Mouse (Mus musculus): ENCODE results near the gene Zfp580. TPM values are rescaled to one million over a fixed set of nuclear protein-coding genes. Genes with fewer than 3 reads are reported as not detected.

Zfp580 gene
- polyA plus RNA-seq, 1 experiment from 2014 or later, result 48.9 TPM

DNA sequence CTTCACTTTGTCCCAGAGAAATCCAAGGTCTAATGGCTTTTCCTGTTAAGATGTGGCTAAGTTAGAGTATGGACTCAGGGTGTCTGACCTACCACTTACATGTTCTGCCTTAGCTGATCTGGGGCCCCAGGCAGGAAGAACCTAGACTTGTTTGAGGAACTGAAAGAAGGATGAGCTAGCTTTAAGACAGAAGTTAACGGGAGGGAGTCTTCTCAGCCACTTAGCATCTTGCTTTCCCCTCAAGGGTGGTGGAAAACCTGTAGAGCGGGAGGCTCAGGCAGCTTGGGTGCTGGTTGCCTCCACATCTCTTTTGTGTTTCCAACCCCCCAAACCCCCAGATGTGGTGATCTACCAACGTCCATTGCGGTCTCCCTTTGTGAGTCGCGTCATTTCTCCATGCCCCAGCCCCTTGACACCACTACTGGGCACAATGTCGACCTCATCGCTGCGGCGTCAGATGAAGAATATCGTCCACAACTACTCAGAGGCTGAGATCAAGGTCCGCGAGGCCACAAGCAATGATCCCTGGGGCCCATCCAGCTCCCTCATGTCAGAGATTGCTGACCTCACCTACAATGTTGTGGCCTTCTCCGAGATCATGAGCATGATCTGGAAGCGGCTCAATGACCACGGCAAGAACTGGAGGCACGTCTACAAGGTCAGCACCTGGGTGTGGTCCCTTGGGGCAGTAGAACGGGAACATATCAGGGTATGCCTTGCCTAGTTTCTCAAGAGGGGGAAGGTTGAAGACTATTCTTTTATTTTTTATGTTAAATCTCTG is 32.2 kb downstream of the Zfp580 start:
- no peak for DNase-seq (ENCODE audit: low spot score)
- Histone ChIP-seq H3K27ac (ENCODE audit: low read depth, low read length) (no peak overlapping the region), H3K4me1 (ENCODE audit: control insufficient read depth, insufficient read depth, low read length) (peaks cover 12% of the 10 kb centered on the region; the same call in 1 of the 2 replicates), H3K9me3 (ENCODE audit: control insufficient read depth, low read length) (no peaks in the 10 kb centered on the region), H3K4me3 (ENCODE audit: low read depth, low read length) (no peak overlapping the region), H3K27me3 (ENCODE audit: control insufficient read depth, insufficient read depth, low read length) (no peaks in the 10 kb centered on the region), H3K36me3 (ENCODE audit: control insufficient read depth, insufficient read depth, low read length) (peaks cover 5% of the 10 kb centered on the region), H3K4me2 (ENCODE audit: low read depth) (no peak overlapping the region), H3K9ac (ENCODE audit: low read length) (no peak overlapping the region)
- no peak for ATAC-seq (ENCODE audit: insufficient read depth, low FRiP score, low TSS enrichment)
- WGBS, result 94% methylated on average over 18 of the region's 18 CpGs

DNA sequence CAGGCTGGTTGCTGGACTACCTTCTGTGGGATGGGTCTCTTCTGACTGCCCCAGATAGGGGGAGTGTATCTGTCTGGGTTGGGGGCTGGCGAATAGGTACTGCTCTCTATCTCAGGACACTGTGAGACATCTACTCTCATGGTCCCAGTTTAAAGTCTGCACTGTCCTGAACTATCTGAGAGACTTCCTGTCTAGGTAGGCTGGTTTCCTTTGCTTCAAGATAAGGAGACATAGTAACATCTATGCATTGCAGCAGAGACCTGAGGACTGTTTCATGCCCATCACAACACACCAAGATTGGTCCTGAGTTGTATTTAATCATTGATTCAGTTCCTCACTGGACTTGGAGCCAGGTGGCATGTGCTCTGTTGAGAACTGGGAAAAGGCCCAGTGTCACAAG is 34.2 kb downstream of the Zfp580 start:
- Histone ChIP-seq H3K9me3 (ENCODE audit: control insufficient read depth, low read length) (no peaks in the 10 kb centered on the region), H3K4me2 (ENCODE audit: low read depth) (no peak overlapping the region), H3K27me3 (ENCODE audit: control insufficient read depth, insufficient read depth, low read length) (no peaks in the 10 kb centered on the region), H3K36me3 (ENCODE audit: control insufficient read depth, insufficient read depth, low read length) (peaks cover 5% of the 10 kb centered on the region), H3K27ac (ENCODE audit: low read depth, low read length) (no peak overlapping the region), H3K4me1 (ENCODE audit: control insufficient read depth, insufficient read depth, low read length) (peaks cover 10% of the 10 kb centered on the region; the same call in 1 of the 2 replicates), H3K9ac (ENCODE audit: low read length) (no peak overlapping the region), H3K4me3 (ENCODE audit: low read depth, low read length) (no peak overlapping the region)
- ATAC-seq (ENCODE audit: insufficient read depth, low FRiP score, low TSS enrichment) (no peak), DNase-seq (ENCODE audit: low spot score) (no peak)
- WGBS, result 96% methylated on average over 1 of the region's 1 CpGs

DNA sequence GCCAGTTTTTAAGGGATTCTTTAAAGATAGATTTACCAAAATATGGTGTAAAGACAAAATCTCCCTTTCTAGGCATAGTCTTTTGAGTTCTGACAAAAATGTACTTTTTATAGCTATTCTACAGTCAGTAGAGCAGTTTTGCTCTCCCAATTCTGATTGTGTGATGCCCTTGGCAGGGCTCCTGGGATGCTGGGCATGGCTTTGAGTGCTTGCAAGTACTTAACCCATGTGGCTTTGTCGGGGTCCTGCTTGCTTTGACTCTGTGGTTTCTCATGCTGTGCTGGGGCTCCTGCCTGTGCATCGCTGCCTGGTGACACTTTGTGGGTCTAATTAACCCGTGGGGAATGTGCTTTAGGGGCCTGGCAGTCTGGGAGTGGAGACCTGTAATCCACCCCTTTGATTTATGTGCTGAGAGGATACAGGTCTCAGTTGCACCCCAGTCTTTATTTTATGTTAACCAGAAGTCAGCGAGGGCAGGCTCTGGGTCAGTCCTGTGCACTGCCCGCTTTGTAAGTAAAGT is 35.6 kb downstream of the Zfp580 start:
- DNase-seq (ENCODE audit: low spot score) (no peak), ATAC-seq (ENCODE audit: insufficient read depth, low FRiP score, low TSS enrichment) (no peak)
- no peak overlapping the region for H3K27ac ChIP-seq (ENCODE audit: low read depth, low read length)
- WGBS, result 73% methylated on average over 5 of the region's 5 CpGs
- H3K4me1 ChIP-seq (ENCODE audit: control insufficient read depth, insufficient read depth, low read length), result no peaks in the 10 kb centered on the region
- H3K4me2 ChIP-seq (ENCODE audit: low read depth), result no peak overlapping the region
- H3K36me3 ChIP-seq (ENCODE audit: control insufficient read depth, insufficient read depth, low read length), result peaks cover 7% of the 10 kb centered on the region
- no peak overlapping the region for H3K4me3 ChIP-seq (ENCODE audit: low read depth, low read length)
- no peaks in the 10 kb centered on the region for H3K9me3 ChIP-seq (ENCODE audit: control insufficient read depth, low read length)
- no peak overlapping the region for H3K9ac ChIP-seq (ENCODE audit: low read length)
- no peaks in the 10 kb centered on the region for H3K27me3 ChIP-seq (ENCODE audit: control insufficient read depth, insufficient read depth, low read length)

DNA sequence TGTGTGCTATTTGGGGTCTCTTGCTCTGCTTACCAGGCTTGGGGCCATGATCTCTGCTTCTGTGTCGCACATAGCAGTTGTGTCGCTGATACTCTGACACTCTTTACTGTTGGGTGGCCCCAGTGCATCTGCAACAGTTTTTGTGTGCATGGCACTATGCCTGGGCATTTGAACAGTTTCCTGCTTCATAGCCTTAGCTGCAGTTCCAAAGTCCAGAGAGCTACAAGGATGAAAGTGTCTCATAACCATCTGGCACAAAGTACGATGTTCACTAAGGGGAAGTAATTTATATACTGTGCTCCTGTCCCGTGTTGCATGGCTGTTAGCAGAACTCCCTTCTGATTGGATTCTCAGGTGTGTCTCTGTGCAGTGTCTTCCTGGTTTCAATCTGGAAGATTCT is 36.5 kb downstream of the Zfp580 start:
- no peak for ATAC-seq (ENCODE audit: insufficient read depth, low FRiP score, low TSS enrichment)
- Histone ChIP-seq H3K4me3 (ENCODE audit: low read depth, low read length) (no peak overlapping the region), H3K9ac (ENCODE audit: low read length) (no peak overlapping the region), H3K36me3 (ENCODE audit: control insufficient read depth, insufficient read depth, low read length) (peaks cover 7% of the 10 kb centered on the region), H3K4me2 (ENCODE audit: low read depth) (no peak overlapping the region), H3K27ac (ENCODE audit: low read depth, low read length) (no peak overlapping the region), H3K9me3 (ENCODE audit: control insufficient read depth, low read length) (0 out of 2 replicates have a peak, but pooled peaks cover 2% of the 10 kb centered on the region), H3K27me3 (ENCODE audit: control insufficient read depth, insufficient read depth, low read length) (no peaks in the 10 kb centered on the region), H3K4me1 (ENCODE audit: control insufficient read depth, insufficient read depth, low read length) (no peaks in the 10 kb centered on the region)
- WGBS, result 87% methylated on average over 4 of the region's 4 CpGs
- no peak for DNase-seq (ENCODE audit: low spot score)

DNA sequence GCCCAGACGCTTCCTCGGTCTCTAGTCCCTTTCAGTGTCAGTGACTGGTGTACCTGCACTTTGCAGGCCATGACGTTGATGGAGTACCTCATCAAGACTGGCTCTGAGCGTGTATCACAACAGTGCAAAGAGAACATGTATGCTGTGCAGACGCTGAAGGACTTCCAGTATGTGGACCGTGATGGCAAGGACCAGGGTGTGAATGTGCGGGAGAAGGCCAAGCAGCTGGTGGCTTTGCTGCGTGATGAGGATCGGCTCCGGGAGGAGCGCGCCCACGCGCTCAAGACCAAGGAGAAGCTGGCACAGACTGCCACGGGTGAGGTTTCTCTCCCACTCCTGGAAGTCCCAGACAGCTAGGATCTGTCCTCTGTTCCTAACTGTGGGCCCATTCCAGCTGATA is 38.5 kb downstream of the Zfp580 start:
- 96% methylated on average over 15 of the region's 15 CpGs for WGBS
- ATAC-seq (ENCODE audit: insufficient read depth, low FRiP score, low TSS enrichment), result no peak

DNA sequence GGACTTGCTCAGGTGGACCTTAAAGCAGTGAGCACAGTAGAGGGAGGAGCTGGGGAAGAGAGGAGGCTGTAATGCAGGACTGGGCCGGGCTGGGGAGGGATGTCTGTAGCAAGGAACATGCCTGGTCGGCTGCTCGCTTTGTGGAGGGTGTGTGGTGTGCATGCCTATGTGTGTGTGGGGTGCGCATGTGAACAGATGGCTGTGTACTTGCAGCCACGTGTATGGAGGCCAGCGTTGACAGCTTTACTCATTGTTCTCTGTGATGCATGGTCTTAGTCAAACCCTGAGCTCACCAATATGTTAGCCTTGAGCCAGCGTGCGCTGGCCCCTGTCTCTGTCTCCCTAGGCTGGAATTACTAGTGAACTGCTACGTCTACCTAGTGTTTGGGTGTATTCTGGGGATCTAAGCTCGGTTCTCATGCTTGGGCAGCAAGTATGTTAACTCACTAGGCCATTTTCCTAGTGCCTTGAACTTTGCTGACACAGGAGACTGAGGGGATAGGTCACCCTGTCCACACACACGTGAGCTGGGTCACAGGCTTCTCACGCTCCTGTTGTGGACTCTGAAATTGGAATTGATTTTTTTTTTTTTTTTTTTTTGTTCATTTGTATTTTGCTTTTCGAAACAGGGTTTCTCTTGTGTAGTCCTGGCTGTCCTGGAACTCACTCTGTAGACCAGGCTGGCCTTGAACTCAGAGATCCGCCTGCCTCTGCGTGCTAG is 39.8 kb downstream of the Zfp580 start:
- H3K4me3 ChIP-seq (ENCODE audit: low read depth, low read length), result no peak overlapping the region
- H3K27ac ChIP-seq (ENCODE audit: low read depth, low read length), result no peak overlapping the region
- H3K9me3 ChIP-seq (ENCODE audit: control insufficient read depth, low read length), result 0 out of 2 replicates have a peak, but pooled peaks cover 2% of the 10 kb centered on the region
- DNase-seq (ENCODE audit: low spot score) (no peak), ATAC-seq (ENCODE audit: insufficient read depth, low FRiP score, low TSS enrichment) (no peak)
- WGBS, result 90% methylated on average over 15 of the region's 15 CpGs
- H3K9ac ChIP-seq (ENCODE audit: low read length), result no peak overlapping the region
- H3K36me3 ChIP-seq (ENCODE audit: control insufficient read depth, insufficient read depth, low read length), result peaks cover 19% of the 10 kb centered on the region
- no peak overlapping the region for H3K4me2 ChIP-seq (ENCODE audit: low read depth)
- no peaks in the 10 kb centered on the region for H3K4me1 ChIP-seq (ENCODE audit: control insufficient read depth, insufficient read depth, low read length)
- no peaks in the 10 kb centered on the region for H3K27me3 ChIP-seq (ENCODE audit: control insufficient read depth, insufficient read depth, low read length)

More for the DNA sequence above, 38.5 kb downstream of the Zfp580 start:
- H3K4me1 ChIP-seq (ENCODE audit: control insufficient read depth, insufficient read depth, low read length), result no peaks in the 10 kb centered on the region
- DNase-seq (ENCODE audit: low spot score), result no peak
- H3K9me3 ChIP-seq (ENCODE audit: control insufficient read depth, low read length), result 0 out of 2 replicates have a peak, but pooled peaks cover 2% of the 10 kb centered on the region
- H3K36me3 ChIP-seq (ENCODE audit: control insufficient read depth, insufficient read depth, low read length), result peaks cover 12% of the 10 kb centered on the region
- H3K9ac ChIP-seq (ENCODE audit: low read length), result no peak overlapping the region
- no peak overlapping the region for H3K4me2 ChIP-seq (ENCODE audit: low read depth)
- H3K4me3 ChIP-seq (ENCODE audit: low read depth, low read length), result no peak overlapping the region
- no peak overlapping the region for H3K27ac ChIP-seq (ENCODE audit: low read depth, low read length)
- no peaks in the 10 kb centered on the region for H3K27me3 ChIP-seq (ENCODE audit: control insufficient read depth, insufficient read depth, low read length)

DNA sequence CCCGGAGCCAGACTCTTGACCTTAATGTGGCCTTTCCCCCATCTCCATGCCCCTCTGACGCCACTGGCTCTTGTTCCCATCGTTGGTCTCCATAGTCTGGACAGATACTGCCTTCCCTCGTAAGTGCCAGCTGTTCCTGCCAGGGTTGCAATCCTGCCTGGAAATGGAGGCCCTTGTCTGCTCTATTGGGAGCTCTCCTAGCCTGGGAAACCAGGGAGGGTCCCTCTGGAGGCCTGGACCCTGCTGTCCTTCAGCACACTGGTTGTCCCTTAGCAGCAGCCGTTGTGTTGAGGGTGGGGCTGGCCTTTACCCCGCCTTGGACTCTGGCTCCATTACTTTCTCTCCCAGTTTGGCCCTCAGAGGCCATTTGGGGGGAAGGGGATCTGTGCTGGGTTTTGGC is 41.0 kb downstream of the Zfp580 start:
- ATAC-seq (ENCODE audit: insufficient read depth, low FRiP score, low TSS enrichment), result no peak
- H3K4me1 ChIP-seq (ENCODE audit: control insufficient read depth, insufficient read depth, low read length), result no peaks in the 10 kb centered on the region
- H3K4me2 ChIP-seq (ENCODE audit: low read depth), result no peak overlapping the region
- H3K9ac ChIP-seq (ENCODE audit: low read length), result no peak overlapping the region
- 0 out of 2 replicates have a peak, but pooled peaks cover 2% of the 10 kb centered on the region for H3K9me3 ChIP-seq (ENCODE audit: control insufficient read depth, low read length)
- H3K36me3 ChIP-seq (ENCODE audit: control insufficient read depth, insufficient read depth, low read length), result peaks cover 20% of the 10 kb centered on the region
- H3K27ac ChIP-seq (ENCODE audit: low read depth, low read length), result no peak overlapping the region
- no peak for DNase-seq (ENCODE audit: low spot score)
- WGBS, result 82% methylated on average over 6 of the region's 6 CpGs
- H3K4me3 ChIP-seq (ENCODE audit: low read depth, low read length), result no peak overlapping the region
- no peaks in the 10 kb centered on the region for H3K27me3 ChIP-seq (ENCODE audit: control insufficient read depth, insufficient read depth, low read length)

DNA sequence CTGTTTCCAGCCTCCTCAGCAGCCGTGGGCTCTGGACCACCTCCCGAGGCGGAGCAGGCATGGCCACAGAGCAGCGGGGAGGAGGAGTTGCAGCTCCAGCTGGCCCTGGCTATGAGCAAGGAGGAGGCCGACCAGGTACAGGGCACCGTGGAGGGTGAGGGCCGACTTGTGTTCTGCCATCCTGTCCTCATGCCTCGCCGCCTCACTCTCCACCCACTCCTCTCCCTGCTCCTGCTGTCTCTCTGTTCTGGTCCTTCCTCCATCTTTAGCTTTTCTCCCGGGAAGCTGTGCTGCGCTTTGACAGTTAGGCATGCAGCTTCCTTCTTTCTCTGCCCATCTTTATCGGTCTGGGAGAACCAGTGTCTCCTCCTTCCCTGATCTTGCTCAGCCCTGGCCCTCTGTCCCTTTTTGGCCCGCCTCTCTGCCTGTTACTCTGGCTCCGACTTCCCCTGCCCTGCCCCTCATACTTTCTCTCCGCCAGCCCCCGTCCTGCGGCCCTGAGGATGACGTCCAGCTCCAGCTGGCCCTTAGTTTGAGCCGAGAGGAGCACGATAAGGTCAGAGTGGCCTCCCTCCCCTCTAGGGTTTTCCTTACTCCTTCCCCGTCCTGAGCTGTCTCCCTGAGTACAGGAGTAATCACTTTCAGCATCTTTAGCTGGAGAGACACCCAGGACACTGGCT is 41.6 kb downstream of the Zfp580 start:
- no peak overlapping the region for H3K27ac ChIP-seq (ENCODE audit: low read depth, low read length)
- ATAC-seq (ENCODE audit: insufficient read depth, low FRiP score, low TSS enrichment), result no peak
- H3K36me3 ChIP-seq (ENCODE audit: control insufficient read depth, insufficient read depth, low read length), result peaks cover 26% of the 10 kb centered on the region

More for the DNA sequence above, 41.6 kb downstream of the Zfp580 start:
- H3K4me1 ChIP-seq (ENCODE audit: control insufficient read depth, insufficient read depth, low read length), result no peaks in the 10 kb centered on the region
- H3K9ac ChIP-seq (ENCODE audit: low read length), result no peak overlapping the region
- 0 out of 2 replicates have a peak, but pooled peaks cover 2% of the 10 kb centered on the region for H3K9me3 ChIP-seq (ENCODE audit: control insufficient read depth, low read length)
- WGBS, result 84% methylated on average over 21 of the region's 21 CpGs
- no peaks in the 10 kb centered on the region for H3K27me3 ChIP-seq (ENCODE audit: control insufficient read depth, insufficient read depth, low read length)
- H3K4me3 ChIP-seq (ENCODE audit: low read depth, low read length), result no peak overlapping the region
- DNase-seq (ENCODE audit: low spot score), result no peak
- H3K4me2 ChIP-seq (ENCODE audit: low read depth), result no peak overlapping the region

Measured in neural tube, embryonic 11.5 days (tissue).